Mouse (Mus musculus): ENCODE measurements at regions not wholly inside any gene's neighbourhood (a gene's known extent, or its start where the extent isn't known, plus 50 kb on each side); places are given as distances from the start of the nearest gene placed in this dataset.

GRCm38 (mm10) chr3:35027898-35028297, 377.7 kb downstream of the Sox2 start:
- Histone ChIP-seq H3K36me3 (ENCODE audit: insufficient read depth, low read length) (no peaks in the 10 kb centered on the region), H3K4me3 (ENCODE audit: low read length) (no peak overlapping the region), H3K9me3 (ENCODE audit: low read length) (no peaks in the 10 kb centered on the region), H3K27ac (no peak overlapping the region), H3K4me1 (ENCODE audit: insufficient read depth, low read length) (no peaks in the 10 kb centered on the region), H3K4me2 (ENCODE audit: low read depth, low read length) (no peak overlapping the region), H3K27me3 (ENCODE audit: insufficient read depth, low read length) (no peaks in the 10 kb centered on the region), H3K9ac (replicated peaks; ENCODE audit: low read length) (no peak overlapping the region)
- ATAC-seq = no peak
- WGBS = 27% methylated on average over 5 of the region's 5 CpGs
- no peak for DNase-seq (ENCODE audit: low spot score)
- no peak for TF ChIP-seq CTCF (IDR thresholded peaks at IDR 0.05; ENCODE audit: low read depth)

- no peak for DNase-seq (ENCODE audit: low spot score)
- Histone ChIP-seq H3K36me3 (ENCODE audit: insufficient read depth, low read length) (no peaks in the 10 kb centered on the region), H3K4me3 (ENCODE audit: low read length) (no peak overlapping the region), H3K4me2 (ENCODE audit: low read depth, low read length) (no peak overlapping the region), H3K27ac (no peak overlapping the region), H3K4me1 (ENCODE audit: insufficient read depth, low read length) (no peaks in the 10 kb centered on the region), H3K9ac (replicated peaks; ENCODE audit: low read length) (no peak overlapping the region), H3K27me3 (ENCODE audit: insufficient read depth, low read length) (no peaks in the 10 kb centered on the region), H3K9me3 (ENCODE audit: low read length) (no peaks in the 10 kb centered on the region)
- 87% methylated on average over 8 of the region's 8 CpGs for WGBS
- ATAC-seq = no peak
- no peak for TF ChIP-seq CTCF (IDR thresholded peaks at IDR 0.05; ENCODE audit: low read depth)
These were observed 379.7 kb downstream of the Sox2 start for GRCm38 (mm10) chr3:35029924-35030323.

- Histone ChIP-seq H3K9ac (replicated peaks; ENCODE audit: low read length) (no peak overlapping the region), H3K4me1 (ENCODE audit: insufficient read depth, low read length) (no peaks in the 10 kb centered on the region), H3K9me3 (ENCODE audit: low read length) (no peaks in the 10 kb centered on the region), H3K27ac (no peak overlapping the region), H3K27me3 (ENCODE audit: insufficient read depth, low read length) (no peaks in the 10 kb centered on the region), H3K4me3 (ENCODE audit: low read length) (no peak overlapping the region), H3K36me3 (ENCODE audit: insufficient read depth, low read length) (no peaks in the 10 kb centered on the region), H3K4me2 (ENCODE audit: low read depth, low read length) (no peak overlapping the region)
- 68% methylated on average over 8 of the region's 8 CpGs for WGBS
- no peak for ATAC-seq
- DNase-seq (ENCODE audit: low spot score) = no peak
- TF ChIP-seq CTCF (IDR thresholded peaks at IDR 0.05; ENCODE audit: low read depth) = no peak
These were observed 383.4 kb downstream of the Sox2 start for GRCm38 (mm10) chr3:35033587-35033986.

GRCm38 (mm10) chr3:35035234-35035633, 385.0 kb downstream of the Sox2 start:
- no peaks in the 10 kb centered on the region for H3K9me3 ChIP-seq (ENCODE audit: low read length)
- H3K27ac ChIP-seq = no peak overlapping the region
- no peak overlapping the region for H3K9ac ChIP-seq (replicated peaks; ENCODE audit: low read length)
- H3K36me3 ChIP-seq (ENCODE audit: insufficient read depth, low read length) = no peaks in the 10 kb centered on the region
- ATAC-seq (no peak), DNase-seq (ENCODE audit: low spot score) (no peak)
- no peak overlapping the region for H3K4me2 ChIP-seq (ENCODE audit: low read depth, low read length)
- H3K27me3 ChIP-seq (ENCODE audit: insufficient read depth, low read length) = no peaks in the 10 kb centered on the region
- 92% methylated on average over 7 of the region's 7 CpGs for WGBS
- no peaks in the 10 kb centered on the region for H3K4me1 ChIP-seq (ENCODE audit: insufficient read depth, low read length)
- no peak overlapping the region for H3K4me3 ChIP-seq (ENCODE audit: low read length)
- no peak for TF ChIP-seq CTCF (IDR thresholded peaks at IDR 0.05; ENCODE audit: low read depth)

GRCm38 (mm10) chr3:35043705-35044104, 393.5 kb downstream of the Sox2 start:
- Histone ChIP-seq H3K27ac (no peak overlapping the region), H3K4me1 (ENCODE audit: insufficient read depth, low read length) (no peaks in the 10 kb centered on the region), H3K36me3 (ENCODE audit: insufficient read depth, low read length) (no peaks in the 10 kb centered on the region), H3K27me3 (ENCODE audit: insufficient read depth, low read length) (no peaks in the 10 kb centered on the region), H3K9ac (replicated peaks; ENCODE audit: low read length) (no peak overlapping the region), H3K9me3 (ENCODE audit: low read length) (no peaks in the 10 kb centered on the region), H3K4me2 (ENCODE audit: low read depth, low read length) (no peak overlapping the region), H3K4me3 (ENCODE audit: low read length) (no peak overlapping the region)
- ATAC-seq (no peak), DNase-seq (ENCODE audit: low spot score) (no peak)
- 71% methylated on average over 2 of the region's 2 CpGs for WGBS
- no peak for TF ChIP-seq CTCF (IDR thresholded peaks at IDR 0.05; ENCODE audit: low read depth)

- H3K4me1 ChIP-seq (ENCODE audit: insufficient read depth, low read length) = no peaks in the 10 kb centered on the region
- 26% methylated on average over 4 of the region's 4 CpGs for WGBS
- no peak overlapping the region for H3K9ac ChIP-seq (replicated peaks; ENCODE audit: low read length)
- H3K4me3 ChIP-seq (ENCODE audit: low read length) = no peak overlapping the region
- ATAC-seq = no peak
- H3K36me3 ChIP-seq (ENCODE audit: insufficient read depth, low read length) = no peaks in the 10 kb centered on the region
- no peaks in the 10 kb centered on the region for H3K27me3 ChIP-seq (ENCODE audit: insufficient read depth, low read length)
- TF ChIP-seq CTCF (IDR thresholded peaks at IDR 0.05; ENCODE audit: low read depth) = no peak
- no peak overlapping the region for H3K4me2 ChIP-seq (ENCODE audit: low read depth, low read length)
- DNase-seq (ENCODE audit: low spot score) = no peak
- no peak overlapping the region for H3K27ac ChIP-seq
- no peaks in the 10 kb centered on the region for H3K9me3 ChIP-seq (ENCODE audit: low read length)
These were observed 409.2 kb downstream of the Sox2 start for GRCm38 (mm10) chr3:35059438-35059837.

GRCm38 (mm10) chr3:35060042-35060441, 409.8 kb downstream of the Sox2 start:
- Histone ChIP-seq H3K9me3 (ENCODE audit: low read length) (no peaks in the 10 kb centered on the region), H3K4me2 (ENCODE audit: low read depth, low read length) (peak overlapping the region; percentile 34), H3K27ac (no peak overlapping the region), H3K4me3 (ENCODE audit: low read length) (no peak overlapping the region), H3K36me3 (ENCODE audit: insufficient read depth, low read length) (no peaks in the 10 kb centered on the region), H3K27me3 (ENCODE audit: insufficient read depth, low read length) (no peaks in the 10 kb centered on the region), H3K4me1 (ENCODE audit: insufficient read depth, low read length) (no peaks in the 10 kb centered on the region), H3K9ac (replicated peaks; ENCODE audit: low read length) (no peak overlapping the region)
- 6% methylated on average over 10 of the region's 10 CpGs for WGBS
- ATAC-seq (0 out of 2 replicates have a peak, but pooled peaks have one; percentile 27), DNase-seq (ENCODE audit: low spot score) (peak; percentile 45)
- no peak for TF ChIP-seq CTCF (IDR thresholded peaks at IDR 0.05; ENCODE audit: low read depth)

All from hindbrain, postnatal 0 days (tissue).